Mouse (Mus musculus): ENCODE results near the gene Ces1c. TPM values are rescaled to one million over a fixed set of nuclear protein-coding genes. Genes with fewer than 3 reads are reported as not detected.

The Ces1c gene
- total RNA-seq (2021): 1 to 10 TPM in 1 of 2 experiments, under 1 TPM in 1; 0.15 to 1.2 TPM
- long read RNA-seq, experiment 1: 0 reads
- long read RNA-seq, experiment 2: 0 reads

DNA sequence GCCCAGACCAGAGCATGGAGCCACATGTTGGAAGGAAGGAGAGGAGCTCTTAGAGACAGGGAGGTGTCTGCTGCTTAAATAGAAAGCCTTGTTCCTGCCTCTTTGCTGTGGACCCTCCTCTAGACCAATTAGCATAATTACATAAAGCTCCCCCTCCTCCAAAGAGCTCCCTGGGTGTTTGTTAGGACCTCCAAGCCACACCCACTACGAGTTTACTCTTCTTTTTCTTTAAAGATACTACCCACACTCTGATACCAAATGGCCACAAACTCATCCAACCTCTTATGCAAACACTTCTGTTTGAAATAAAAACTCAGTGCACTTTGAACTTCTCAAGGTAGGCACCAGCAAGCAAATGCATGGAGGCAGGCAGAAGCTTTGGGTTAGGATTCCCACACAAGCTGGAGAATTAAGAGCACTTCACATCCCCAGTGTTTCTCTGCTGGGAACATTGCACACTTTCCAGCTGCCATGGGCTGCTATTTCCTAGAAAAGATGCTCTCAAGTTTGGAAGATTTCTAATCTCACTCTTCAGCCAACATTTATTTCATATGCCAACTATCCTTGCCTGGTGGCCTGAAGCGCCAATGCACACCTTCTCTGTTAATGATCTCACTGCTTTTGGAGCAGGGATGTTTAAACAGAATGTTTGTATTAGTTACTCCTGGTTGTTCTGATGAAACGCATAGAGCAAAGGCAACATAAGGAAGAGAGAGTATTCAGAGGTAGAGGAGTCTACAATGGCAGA lies at the start of gene Ces1c:
TSS of gene Ces1c (minus strand) at position 51 of the 748 bp plus-strand sequence.
- DNase-seq (ENCODE audit: low spot score in 2 of 2): no peak

DNA sequence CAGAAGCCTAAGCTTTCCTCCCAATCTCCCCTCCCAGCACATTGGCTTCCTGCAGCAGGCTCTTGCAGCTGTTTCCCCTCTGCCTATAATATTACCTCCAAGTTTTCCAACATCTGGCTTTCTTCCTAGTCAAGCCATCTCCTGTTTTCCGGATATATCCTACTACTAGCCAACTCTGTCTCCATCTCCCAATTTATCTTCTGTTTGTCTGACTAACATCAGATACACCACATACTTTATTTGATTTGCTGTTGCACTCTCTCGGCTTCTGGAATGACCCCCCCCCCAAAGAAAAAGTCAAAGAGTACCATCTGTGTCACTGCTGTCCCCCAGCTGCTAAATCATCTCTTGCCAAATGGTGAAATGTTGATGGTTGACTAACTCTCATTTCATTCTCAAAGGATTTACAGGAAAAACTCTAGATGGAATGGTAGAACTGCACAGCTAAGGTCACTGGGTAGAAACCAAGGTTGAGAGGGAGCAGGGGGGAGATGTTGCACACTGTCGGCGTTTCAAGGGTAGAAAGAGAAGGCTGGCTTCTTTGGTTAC lies 49.6 kb upstream of the Ces1c start:
- no peak for DNase-seq (ENCODE audit: low spot score in 2 of 2)

DNA sequence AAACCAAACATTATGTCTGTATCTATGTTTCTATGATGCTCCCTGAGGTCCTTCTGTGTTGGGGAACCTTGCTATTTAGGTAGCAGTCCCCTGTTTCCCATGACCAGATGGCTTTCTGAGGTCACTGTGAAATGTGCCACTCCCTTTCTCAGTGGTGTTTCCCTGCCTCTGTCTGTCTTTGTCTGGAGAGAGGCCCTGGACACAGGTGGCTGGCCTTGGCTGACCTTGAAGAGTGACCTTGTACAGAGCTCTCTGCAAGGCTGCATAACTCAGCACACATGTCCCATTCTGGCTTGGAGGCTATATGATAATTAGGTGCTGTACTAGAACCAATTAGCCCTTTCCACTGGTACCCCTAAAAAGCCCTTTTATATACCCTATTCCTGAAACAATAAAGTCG lies 45.5 kb upstream of the Ces1c start:
- no peak for DNase-seq (ENCODE audit: low spot score in 2 of 2)

DNA sequence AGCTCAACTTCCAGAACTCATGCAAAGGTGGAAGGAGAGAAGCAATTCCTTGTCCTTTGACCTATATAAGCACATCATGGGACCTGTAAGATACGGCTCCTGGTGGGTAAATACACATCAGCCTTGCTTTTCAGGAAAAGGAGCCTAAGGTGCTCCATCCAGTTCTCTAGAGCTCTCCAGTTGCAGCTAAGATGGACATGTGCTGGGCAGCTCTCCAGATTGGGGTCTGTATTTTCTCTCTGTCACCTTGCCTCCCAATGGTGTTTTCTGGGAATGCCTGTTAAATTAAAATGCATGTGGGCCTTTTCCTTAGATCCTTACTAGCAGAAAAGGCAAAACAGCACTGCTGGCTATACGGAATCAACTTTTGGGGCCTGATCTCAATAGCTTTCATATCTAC lies 43.5 kb upstream of the Ces1c start:
- no peak for DNase-seq (ENCODE audit: low spot score in 2 of 2)

DNA sequence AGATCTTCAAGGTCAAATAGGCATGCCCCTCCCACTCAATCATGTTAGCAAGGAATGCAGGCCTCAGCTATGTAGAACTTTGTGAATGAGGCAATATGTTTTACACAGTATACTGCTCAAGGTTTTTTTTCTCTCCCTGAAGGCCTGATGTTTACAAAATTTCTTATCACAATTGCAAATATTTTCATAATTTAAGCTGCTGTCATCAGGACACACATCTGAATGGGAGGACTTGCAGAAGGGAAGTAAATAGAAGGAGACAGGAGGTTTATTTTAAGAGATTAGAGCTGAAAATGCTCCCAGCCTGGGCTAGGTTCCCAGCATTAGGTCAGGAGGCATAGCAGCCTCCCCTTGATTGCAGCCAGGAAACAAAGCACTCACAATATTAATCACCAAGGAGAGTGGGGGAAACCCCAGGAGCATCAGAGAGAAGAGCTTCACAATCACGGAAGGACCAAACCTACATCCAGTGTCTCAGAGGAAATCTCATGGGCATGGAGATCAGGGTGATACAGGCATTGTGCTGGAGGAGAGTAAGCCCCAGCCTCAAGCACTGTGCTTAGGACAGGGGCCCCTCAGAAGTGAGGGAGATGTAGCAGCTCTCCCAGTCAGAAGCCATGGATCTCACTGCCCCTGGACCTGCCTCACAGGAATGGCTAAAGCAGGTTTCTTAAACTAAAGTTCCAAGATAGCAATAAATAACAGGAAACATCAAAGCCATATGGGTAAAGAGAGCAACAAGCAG lies 40.9 kb upstream of the Ces1c start:
- DNase-seq (ENCODE audit: low spot score in 2 of 2): peak in 1 of 2 experiments; percentile 21

DNA sequence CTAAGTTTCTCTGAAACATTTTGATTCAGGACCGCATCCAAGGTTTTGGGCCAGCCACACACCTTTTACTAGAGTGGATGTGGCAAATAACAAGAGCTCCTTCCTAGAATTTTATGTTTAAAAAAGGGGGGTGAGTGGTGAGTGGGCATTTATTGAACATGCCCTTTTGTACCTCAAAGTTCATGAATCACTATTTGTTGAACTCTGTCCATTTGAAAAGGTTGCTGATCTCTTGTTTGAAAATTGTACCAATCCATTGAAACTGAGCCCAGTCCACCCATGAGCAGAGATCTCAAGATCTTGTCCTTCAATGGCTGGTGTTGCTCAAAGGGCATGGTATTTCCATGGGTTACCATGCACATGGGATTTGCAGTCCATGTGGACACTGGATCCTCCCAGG lies 32.3 kb upstream of the Ces1c start:
- DNase-seq (ENCODE audit: low spot score in 2 of 2): no peak

DNA sequence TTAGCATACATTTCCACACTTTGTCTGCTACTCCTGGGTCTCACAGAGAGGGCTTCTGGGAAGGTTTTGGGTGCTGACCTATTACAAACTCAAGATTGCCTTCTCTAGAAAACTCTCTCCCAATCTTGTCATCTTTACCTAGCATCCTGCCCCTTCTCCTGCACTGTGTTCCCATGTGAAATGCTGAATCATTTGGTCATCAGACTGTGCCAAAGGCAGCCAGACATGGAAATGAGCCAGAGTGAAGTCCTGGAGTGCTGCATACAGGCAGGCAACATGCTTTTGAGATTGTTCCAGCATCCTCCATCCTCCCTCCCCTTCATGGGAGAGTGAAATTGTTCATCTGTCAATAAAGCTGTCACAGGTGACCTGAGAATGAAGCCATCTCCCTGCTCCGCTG lies 20.3 kb upstream of the Ces1c start:
- no peak for DNase-seq (ENCODE audit: low spot score in 2 of 2)

DNA sequence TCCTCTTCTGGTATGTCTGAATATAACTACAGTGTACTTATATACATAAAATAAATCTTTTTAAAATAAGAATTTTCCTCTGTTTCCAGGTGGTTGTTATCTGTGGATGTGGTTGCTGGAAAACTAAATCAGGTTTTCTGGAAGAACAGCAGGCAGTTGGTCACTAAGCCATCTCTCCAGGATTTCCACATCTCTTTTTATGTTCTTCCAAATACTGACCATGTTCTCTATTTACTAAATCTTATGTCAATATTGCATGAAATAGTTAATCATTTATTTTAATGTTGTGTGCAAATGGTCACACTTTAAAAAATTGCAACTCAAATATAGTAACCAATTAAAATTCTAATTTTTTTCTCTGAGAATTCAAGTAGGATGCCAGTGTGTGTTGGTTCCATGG lies 16.2 kb upstream of the Ces1c start:
- no peak for DNase-seq (ENCODE audit: low spot score in 2 of 2)

DNA sequence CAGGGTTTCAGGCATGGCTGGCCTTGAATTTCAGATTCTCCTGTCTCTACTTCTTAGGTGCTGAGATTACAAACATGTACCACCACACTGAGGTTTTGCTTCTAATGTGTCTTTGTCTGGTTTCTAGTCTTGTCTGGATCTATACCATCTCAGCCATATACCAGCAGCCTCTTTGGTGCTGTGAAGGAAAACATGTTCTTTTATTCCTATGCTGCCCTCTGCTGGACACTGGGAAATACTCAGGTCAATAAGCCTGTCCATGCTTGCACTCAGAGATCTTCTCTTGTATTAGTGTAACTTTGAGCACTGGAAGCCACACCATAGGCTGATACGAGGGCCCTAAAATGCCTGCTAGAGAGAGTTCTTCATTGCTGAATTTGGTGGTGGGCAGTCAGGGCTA lies 9.6 kb upstream of the Ces1c start:
- peak in 1 of 2 experiments; percentile 30 for DNase-seq (ENCODE audit: low spot score in 2 of 2)

DNA sequence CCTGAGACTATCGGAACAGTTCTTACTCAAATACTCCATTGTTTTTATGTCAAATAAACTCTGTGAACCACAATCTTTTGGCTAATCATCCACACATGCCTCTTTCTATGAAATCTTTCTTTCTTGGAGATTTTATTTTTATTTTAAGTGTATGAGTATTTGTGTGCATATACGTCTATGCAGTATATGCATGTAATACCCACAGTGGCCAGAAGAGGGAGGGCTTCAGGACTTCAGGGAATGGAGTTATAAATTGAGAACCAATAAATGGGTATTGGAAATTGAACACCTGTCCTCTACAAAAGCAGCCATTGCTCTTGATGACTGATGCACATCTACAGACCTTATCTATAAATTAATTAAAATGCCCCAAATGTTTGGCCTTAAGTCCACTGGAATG lies 1.1 kb upstream of the Ces1c start:
- DNase-seq (ENCODE audit: low spot score in 2 of 2): no peak

DNA sequence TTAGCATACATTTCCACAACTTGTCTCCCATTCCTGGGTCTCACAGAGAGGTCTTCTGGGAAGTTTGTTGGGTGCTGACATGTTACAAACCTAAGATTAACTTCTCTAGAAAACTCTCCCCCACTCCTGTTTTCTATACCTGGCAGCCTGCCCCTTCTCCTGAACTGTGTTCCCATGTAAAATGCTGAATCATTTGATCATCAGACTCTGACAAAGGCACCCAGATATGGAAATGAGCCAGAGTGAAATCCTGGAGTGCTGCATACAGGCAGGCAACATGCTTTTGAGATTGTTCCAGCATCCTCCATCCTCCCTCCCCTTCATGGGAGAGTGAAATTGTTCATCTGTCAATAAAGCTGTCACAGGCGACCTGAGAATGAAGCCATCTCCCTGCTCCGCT lies 4.6 kb downstream of the Ces1c start:
- DNase-seq (ENCODE audit: low spot score in 2 of 2): no peak

DNA sequence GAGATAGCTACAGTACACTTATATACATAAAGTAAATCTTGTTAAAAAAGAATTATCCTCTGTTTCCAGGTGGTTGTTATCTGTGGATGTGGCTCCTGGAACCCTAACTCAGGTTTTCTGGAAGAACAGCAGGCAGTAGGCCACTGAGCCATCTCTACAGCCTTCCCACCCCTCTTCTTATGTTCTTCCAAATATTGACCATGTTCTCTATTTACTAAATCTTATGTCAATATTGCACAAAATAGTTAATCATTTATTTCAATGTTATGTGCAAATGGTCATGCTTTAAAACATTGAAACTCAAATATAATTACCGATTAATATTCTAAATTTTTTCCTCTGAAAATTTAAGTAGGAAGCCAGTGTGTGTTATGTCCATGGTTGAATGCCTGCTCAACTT lies 9.1 kb downstream of the Ces1c start:
- DNase-seq (ENCODE audit: low spot score in 2 of 2): no peak

DNA sequence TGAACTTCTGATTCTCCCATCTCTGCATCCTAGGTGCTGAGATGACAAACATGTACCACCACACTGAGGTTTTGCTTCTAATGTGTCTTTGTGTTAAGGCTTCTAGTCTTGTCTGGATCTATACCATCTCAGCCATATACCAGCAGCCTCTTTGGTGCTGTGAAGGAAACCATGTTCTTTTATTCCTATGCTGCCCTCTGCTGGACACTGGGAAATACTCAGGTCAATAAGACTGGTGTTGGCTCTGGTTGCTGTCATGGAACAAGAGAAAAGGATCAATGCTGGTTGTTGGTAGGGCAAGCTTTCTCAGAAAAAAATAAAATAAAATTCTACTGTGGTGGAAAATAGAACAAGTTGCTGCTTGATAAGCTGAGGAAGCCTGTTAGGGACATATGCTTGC lies 35.7 kb downstream of the Ces1c start:
- DNase-seq (ENCODE audit: low spot score in 2 of 2): no peak

DNA sequence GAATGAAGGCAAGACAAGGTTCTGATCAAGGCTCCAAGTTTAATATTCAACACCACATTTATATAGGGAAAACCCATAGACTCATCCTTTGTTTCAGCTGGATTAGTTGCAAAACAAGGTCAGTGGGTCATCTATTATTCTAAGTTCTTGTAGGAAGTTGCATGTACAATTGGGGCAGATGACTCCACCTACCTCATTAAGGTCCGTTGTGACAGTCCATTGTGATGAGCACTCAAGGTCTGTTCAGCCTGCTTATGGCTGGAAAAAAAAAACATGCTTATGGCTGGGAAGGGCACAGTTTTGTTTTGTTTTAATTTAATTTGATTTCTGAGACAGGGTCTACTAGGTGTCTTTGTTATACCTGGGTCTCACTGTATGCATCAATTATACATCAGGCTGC lies 39.8 kb downstream of the Ces1c start:
- DNase-seq (ENCODE audit: low spot score in 2 of 2): no peak

DNA sequence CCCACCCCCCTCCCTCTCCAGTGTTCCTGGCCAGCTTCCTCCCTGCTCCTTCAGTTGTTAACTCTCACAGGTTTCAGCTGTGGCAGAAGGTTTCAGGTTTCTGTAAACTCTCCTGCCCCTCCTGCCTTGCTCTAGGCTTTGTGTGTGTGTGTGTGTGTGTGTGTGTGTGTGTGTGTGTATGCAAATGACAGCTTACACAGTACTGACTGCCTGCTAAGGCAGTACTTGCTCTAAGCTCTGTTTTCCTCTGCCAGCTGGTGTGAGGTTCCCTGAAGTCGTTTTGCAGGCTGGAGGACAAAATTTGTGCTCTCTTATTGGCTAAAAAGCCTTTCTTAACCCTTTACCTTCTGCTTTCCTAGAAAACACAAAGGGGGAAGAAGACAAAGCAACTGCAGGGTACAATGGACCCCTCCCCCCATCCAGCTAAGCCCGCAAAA lies 42.4 kb downstream of the Ces1c start:
- DNase-seq (ENCODE audit: low spot score in 2 of 2): no peak

DNA sequence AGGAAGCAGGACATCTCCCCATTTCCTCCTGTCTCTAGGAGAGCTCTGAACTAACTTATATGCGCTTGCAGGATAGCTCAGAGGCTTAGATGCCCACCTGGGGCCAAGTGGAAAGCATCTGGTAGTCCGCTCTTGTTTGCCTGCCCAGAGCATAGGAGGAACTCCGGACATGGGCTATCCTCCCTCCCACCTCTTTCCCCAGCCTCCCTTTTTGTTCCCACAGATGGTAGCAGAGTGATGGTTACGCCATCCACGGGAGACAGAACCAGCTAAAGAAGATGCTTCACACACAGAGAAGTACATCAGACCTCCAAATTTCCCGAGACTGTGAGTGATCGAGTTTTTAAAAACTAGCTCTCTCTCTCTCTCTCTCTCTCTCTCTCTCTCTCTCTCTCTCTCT lies 42.9 kb downstream of the Ces1c start:
- DNase-seq (ENCODE audit: low spot score in 2 of 2): no peak

DNA sequence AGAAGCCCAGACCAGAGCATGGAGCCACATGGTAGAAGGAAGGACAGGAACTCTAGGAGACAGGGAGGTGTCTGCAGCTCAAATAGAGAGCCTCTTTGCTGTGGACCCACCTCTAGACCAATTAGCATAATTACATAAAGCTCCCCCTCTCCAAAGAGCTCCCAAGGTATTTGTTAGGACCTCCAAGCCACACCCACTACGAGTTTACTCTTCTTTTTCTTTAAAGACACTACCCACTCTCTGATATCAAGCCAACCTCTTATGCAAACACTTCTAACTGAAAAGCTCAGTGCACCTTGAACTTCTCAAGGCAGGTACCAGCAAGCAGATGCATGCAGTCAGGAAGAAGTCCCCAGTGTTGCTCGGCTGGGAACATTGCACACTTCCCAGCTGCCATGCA lies 51.2 kb downstream of the Ces1c start, which contains the start of gene Ces1b:
TSS of gene Ces1b (minus strand) at position 131 of the 400 bp plus-strand sequence.
- no peak for DNase-seq (ENCODE audit: low spot score in 2 of 2)

DNA sequence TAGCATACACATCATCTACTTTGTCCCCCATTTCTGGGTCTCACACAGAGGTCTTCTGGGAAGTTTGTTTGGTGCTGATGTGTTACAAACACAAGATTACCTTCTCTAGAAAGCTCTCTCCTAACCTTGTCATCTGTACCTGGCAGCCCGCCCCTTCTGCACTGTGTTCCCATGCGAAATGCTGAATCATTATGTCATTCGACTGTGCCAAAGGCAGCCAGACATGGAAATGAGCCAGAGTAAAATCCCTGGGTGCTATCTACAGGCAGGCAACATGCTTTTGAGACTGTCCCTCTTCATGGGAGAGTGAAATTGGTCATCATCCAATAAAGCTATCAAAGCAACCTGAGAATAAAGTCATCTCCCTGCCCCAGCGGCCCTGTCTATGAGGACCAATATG lies 55.8 kb downstream of the Ces1c start:
- no peak for DNase-seq (ENCODE audit: low spot score in 2 of 2)

DNA sequence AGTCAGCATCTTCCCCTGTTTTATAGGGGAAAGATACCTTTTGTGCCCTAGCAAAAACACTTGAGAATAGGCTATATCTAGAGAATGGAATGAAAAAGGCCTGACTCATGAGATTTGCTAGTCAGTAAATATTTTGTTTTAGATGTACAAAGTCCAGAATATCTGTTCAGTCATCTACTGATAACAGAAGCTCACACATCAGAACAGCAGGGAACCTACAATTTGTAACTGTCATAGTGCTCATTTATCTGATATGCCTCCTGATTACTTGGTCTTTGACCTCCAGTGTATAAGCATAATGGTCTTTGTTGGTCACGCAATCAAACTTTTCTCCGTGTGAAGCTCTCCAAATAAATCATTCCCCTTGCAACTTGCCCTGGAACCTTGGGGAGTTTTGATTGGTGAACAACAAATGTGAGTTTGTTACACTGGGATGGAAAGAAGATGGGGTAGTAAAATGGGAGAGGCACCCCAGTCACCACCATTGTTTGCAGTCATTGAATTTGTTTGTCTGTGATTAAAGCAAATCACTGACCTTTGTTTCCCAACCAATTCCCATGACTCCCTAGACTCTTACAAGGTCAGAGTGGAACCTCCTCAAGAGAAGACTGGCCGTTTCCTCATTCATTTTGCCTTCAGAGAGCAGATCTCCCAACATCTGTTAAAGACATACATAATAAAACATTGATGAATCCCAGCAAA lies 67.5 kb downstream of the Ces1c start:
- DNase-seq (ENCODE audit: low spot score in 2 of 2): no peak

DNA sequence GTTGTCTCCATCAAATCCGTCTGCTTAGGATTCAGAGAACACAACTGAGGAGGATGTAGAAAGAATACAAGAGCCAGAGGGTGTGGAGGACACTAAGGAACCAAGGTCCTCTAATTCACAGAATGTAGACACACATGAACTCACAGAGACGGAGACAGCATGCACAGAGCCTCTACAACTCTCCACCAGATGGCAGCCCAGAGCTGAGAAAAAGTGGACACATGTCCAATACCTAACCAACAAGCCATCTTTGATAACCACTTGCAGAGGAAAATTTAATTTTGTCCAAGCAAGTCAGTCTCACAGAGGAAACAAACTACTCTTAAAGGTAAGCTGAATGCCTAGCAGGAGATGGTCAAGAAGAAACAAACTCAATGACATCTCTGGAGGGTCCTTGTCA lies 71.9 kb downstream of the Ces1c start:
- DNase-seq (ENCODE audit: low spot score in 2 of 2): peak in 1 of 2 experiments; percentile 37

DNA sequence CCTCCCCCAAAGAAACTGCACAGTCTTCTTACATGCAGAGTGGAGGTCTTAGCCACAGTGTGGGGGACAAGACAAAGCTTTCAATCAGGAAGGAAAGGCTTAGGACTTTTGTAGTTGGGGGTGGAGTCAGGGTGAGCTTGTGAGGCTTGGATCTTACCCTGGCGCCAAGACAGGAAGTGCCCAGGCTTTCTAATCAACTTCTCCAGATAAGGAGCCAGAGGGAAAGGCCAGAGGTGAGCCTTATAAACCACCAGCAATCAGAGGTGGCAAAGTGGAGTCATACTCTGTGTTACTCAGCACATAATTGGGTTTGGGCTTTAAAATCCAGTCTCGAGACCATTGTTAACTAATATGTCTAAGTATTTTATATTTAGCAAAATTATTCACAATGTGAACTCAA lies 75.8 kb downstream of the Ces1c start:
- no peak for DNase-seq (ENCODE audit: low spot score in 2 of 2)

All from gastrocnemius, postnatal 4 days (tissue).